Mouse (Mus musculus) fat pad, adult 2 months (tissue): ENCODE results near the gene Baz2a.
"Not testable (repeated sequence)": the region's sequence is repeated elsewhere in the genome, so short reads cannot be mapped to it uniquely, and the experiment has no call there.

Experiments
- DNase-seq: peaks from one replicate; pipeline ENCODE4 v3.0.0-alpha.2; 2011; ENCODE audit warnings: low read depth, low spot score; ENCODE audit errors: extremely low read depth

Gene Baz2a

GRCm38 (mm10) chr10:128110103-128110761 lies 18.9 kb downstream of the Baz2a start:
- DNase-seq, result no peak

GRCm38 (mm10) chr10:128111227-128111626 lies 19.9 kb downstream of the Baz2a start:
- no peak for DNase-seq

- no peak for DNase-seq
These were observed 32.5 kb downstream of the Baz2a start for GRCm38 (mm10) chr10:128123833-128124232.

- no peak for DNase-seq
These were observed 33.5 kb downstream of the Baz2a start for GRCm38 (mm10) chr10:128124831-128125230.

GRCm38 (mm10) chr10:128125951-128126350 lies 34.6 kb downstream of the Baz2a start:
- no peak for DNase-seq

- DNase-seq, result no peak
These were observed 36.1 kb downstream of the Baz2a start for GRCm38 (mm10) chr10:128127497-128127896.

- no peak for DNase-seq
These were observed 36.8 kb downstream of the Baz2a start for GRCm38 (mm10) chr10:128128143-128128542.

- no peak for DNase-seq
These were observed 39.9 kb downstream of the Baz2a start for GRCm38 (mm10) chr10:128131297-128131696.

- DNase-seq, result no peak
These were observed 40.4 kb downstream of the Baz2a start for GRCm38 (mm10) chr10:128131812-128132211.

- no peak for DNase-seq
These were observed 42.4 kb downstream of the Baz2a start for GRCm38 (mm10) chr10:128133650-128134332.

- DNase-seq, result no peak
These were observed 44.0 kb downstream of the Baz2a start for GRCm38 (mm10) chr10:128135374-128135773.

GRCm38 (mm10) chr10:128140236-128140952 lies 49.0 kb downstream of the Baz2a start:
- DNase-seq, result no peak

- DNase-seq, result no peak
These were observed 50.8 kb downstream of the Baz2a start for GRCm38 (mm10) chr10:128142165-128142564.

GRCm38 (mm10) chr10:128143659-128144058 lies 52.3 kb downstream of the Baz2a start:
- no peak for DNase-seq

GRCm38 (mm10) chr10:128144961-128145360 lies 53.6 kb downstream of the Baz2a start:
- peak; percentile 31 for DNase-seq

- no peak for DNase-seq
These were observed 57.5 kb downstream of the Baz2a start for GRCm38 (mm10) chr10:128148789-128149365.

GRCm38 (mm10) chr10:128149592-128149991 lies 58.2 kb downstream of the Baz2a start:
- DNase-seq, result no peak

- DNase-seq, result peak; percentile 28
These were observed 59.6 kb downstream of the Baz2a start for GRCm38 (mm10) chr10:128150941-128151340.

- DNase-seq, result no peak
These were observed 62.6 kb downstream of the Baz2a start for GRCm38 (mm10) chr10:128153978-128154377.

GRCm38 (mm10) chr10:128165726-128166125 lies 74.3 kb downstream of the Baz2a start:
- not testable (repeated sequence) for DNase-seq

- no peak for DNase-seq
These were observed 75.7 kb downstream of the Baz2a start for GRCm38 (mm10) chr10:128167091-128167490.
